Mouse (Mus musculus) forebrain, embryonic 10.5 days (tissue): ENCODE results near the gene Lrrc1. TPM values are rescaled to one million over a fixed set of nuclear protein-coding genes. Genes with fewer than 3 reads are reported as not detected.

Experiments used
- DNase-seq: peaks from one replicate; pipeline ENCODE4 v3.0.0-alpha.2; 2017; ENCODE audit warnings: low spot score; ENCODE audit errors: extremely low spot score
- H3K27ac ChIP-seq: fragments of 300-500 bp; sonication (generic); 2 replicates; pipeline ENCODE4 v1.5.1; 2016; ENCODE audit warnings: mild to moderate bottlenecking
- H3K27me3 ChIP-seq: fragments of 300-500 bp; sonication (generic); 2 replicates; pipeline ENCODE4 v1.6.1; 2016; ENCODE audit warnings: mild to moderate bottlenecking; ENCODE audit not compliant: poor library complexity, severe bottlenecking
- H3K36me3 ChIP-seq: fragments of 300-500 bp; sonication (generic); replicated peaks from 2 replicates; pipeline ENCODE4 v1.6.1; 2016; ENCODE audit warnings: mild to moderate bottlenecking, moderate library complexity
- H3K4me1 ChIP-seq: fragments of 300-500 bp; sonication (generic); 2 replicates; pipeline ENCODE4 v1.6.1; 2016
- H3K4me3 ChIP-seq: fragments of 300-500 bp; sonication (generic); 2 replicates; pipeline ENCODE4 v1.5.1; 2016; ENCODE audit warnings: mild to moderate bottlenecking, moderate library complexity
- H3K9me3 ChIP-seq: fragments of 300-500 bp; sonication (generic); 2 replicates; pipeline ENCODE4 v1.6.1; 2016; ENCODE audit warnings: mild to moderate bottlenecking, moderate library complexity
- WGBS: fragments of 180-500 bp; shearing (Covaris S2); methylation state at CpG from one replicate; pipeline ENCODE4 v1.1.7; 2016; 5-methylcytosine and 5-hydroxymethylcytosine counted together
- polyA plus RNA-seq: library from polyadenylated mRNA; unstranded; fragments of >200 nt; fragmentation: Nextera tagmentation; extraction: Ambion mirVana; gene quantifications from 2 replicates; pipeline ENCODE4 v1.2.1, GENCODE M21; 2016

Gene Lrrc1
- polyA plus RNA-seq, 1 experiment from 2014 or later = 15.9 TPM

DNA sequence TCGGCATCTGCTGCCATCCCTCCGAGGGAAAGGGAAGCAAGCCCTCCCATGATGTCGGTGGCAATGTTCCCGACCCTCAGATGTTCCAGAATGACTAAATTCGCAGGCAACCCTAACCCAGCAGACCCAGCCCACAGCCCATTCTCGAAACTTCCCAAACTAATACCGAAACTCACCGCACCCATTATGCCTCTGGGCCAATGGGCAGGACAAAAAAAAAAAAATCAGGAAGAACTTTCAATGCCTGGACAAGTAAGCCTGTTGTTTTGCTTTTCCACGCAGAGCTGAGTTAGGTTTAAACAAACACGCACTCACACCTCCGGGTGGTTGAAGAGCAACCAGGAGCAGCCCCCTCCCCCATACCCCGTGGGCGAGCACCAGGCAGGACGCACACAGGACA is 118.6 kb downstream of the Lrrc1 start:
- no peak for DNase-seq
- H3K36me3 ChIP-seq = peaks cover 15% of the 10 kb centered on the region
- 70% methylated on average over 14 of the region's 14 CpGs for WGBS
- no peak overlapping the region for H3K4me3 ChIP-seq
- H3K9me3 ChIP-seq = no peaks in the 10 kb centered on the region
- peak overlapping the region; percentile 11 for H3K27ac ChIP-seq
- peaks cover 46% of the 10 kb centered on the region for H3K4me1 ChIP-seq
- no peaks in the 10 kb centered on the region for H3K27me3 ChIP-seq

DNA sequence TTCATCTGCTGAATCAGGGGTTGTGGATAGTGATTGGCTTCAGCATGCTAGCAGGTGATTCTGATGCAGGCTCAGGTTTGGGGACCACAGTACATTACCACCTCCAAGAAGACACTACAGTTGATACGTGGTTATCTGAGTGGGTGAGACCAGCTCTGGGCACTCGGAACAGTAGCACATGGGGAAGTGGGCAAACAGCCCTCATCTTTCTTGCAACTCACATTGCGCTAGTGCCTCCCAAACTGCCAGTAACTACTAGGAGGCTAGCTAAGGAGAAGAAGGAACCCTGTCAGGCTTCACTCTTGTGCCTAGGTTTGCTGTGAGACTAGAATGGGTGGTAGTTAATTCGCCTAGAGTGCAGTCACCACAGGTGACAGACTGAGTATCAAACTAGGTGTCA is 119.1 kb downstream of the Lrrc1 start:
- Histone ChIP-seq H3K4me3 (no peak overlapping the region), H3K27ac (peak overlapping the region; percentile 11; the same call in 1 of the 2 replicates), H3K4me1 (peaks cover 46% of the 10 kb centered on the region), H3K9me3 (no peaks in the 10 kb centered on the region), H3K36me3 (peaks cover 10% of the 10 kb centered on the region), H3K27me3 (no peaks in the 10 kb centered on the region)
- WGBS = 93% methylated on average over 4 of the region's 4 CpGs
- no peak for DNase-seq

DNA sequence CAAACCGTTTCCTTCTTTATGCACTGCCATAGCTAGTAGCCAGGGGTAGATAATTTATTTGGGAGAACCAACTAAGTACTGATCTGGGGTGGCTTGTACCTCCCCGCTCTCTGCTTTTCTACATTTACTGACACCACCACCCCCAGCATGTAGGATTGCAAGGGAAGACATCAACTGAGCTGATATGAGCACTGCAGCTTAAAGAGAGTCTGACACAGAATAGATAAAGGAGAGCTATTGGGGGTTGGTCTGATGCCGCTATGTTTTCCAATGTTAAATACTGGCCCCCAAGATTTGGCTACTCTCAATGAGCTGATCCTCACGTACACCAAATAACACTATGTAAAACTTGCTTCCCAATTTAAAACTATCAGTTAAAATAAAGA is 124.5 kb downstream of the Lrrc1 start:
- Histone ChIP-seq H3K4me1 (no peaks in the 10 kb centered on the region), H3K36me3 (no peaks in the 10 kb centered on the region), H3K27ac (no peak overlapping the region), H3K27me3 (no peaks in the 10 kb centered on the region), H3K9me3 (no peaks in the 10 kb centered on the region), H3K4me3 (no peak overlapping the region)
- 93% methylated on average over 4 of the region's 4 CpGs for WGBS
- DNase-seq = no peak

DNA sequence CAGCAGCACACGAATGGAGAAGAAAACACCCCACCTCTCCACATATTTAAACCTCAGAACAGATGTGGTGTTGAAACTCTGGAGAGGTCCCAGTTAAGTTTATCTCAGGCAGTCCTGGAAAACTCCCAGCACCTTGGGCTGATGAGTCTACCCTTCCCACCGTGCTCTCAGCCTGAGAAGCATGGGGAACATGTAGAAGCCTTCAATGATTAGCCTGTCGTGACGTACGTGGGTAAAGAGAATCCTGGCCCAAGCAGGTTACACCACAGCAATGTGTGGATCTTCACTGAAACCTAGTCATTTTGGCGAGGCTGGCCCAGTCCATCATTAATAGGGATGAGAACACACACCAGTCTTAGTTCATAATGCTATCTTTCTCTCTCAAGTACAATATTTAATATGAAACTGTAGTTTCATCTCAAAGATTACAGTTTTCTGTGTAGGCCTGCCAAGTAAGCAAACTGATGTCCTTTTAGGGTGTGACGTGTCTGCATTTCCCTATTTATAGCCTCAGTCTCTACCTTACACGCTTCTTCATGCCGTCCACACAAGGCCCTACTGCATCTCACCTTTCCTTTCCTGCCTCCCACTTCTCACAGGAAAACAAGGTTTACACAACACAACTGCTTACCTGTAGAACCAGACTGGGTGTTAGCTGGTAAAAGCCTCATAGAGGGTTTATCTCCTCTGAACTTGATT is 125.0 kb downstream of the Lrrc1 start:
- DNase-seq = no peak
- no peak overlapping the region for H3K4me3 ChIP-seq
- no peaks in the 10 kb centered on the region for H3K9me3 ChIP-seq
- H3K27me3 ChIP-seq = no peaks in the 10 kb centered on the region
- H3K27ac ChIP-seq = no peak overlapping the region
- WGBS = 92% methylated on average over 9 of the region's 9 CpGs
- H3K36me3 ChIP-seq = no peaks in the 10 kb centered on the region
- no peaks in the 10 kb centered on the region for H3K4me1 ChIP-seq

DNA sequence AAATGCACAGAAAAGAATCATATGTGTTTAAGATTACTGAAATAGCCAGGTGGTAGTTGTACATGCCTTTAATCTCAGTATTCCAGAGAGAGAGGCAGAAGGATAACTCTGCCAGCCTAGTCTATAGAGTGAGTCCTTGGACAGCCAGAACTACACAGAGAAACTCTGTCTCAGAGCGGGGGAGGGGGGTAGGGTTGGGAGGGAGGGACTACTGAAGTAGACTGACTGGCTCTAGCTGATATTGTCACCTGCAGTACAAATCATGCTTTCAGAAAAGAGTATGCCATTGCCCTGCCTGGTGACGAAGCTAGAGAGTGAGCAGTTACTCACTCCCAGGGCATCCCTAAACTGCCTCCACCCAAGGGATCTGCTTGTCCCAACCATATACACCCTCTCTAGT is 125.9 kb downstream of the Lrrc1 start:
- 92% methylated on average over 2 of the region's 2 CpGs for WGBS
- Histone ChIP-seq H3K4me3 (no peak overlapping the region), H3K36me3 (no peaks in the 10 kb centered on the region), H3K27ac (no peak overlapping the region), H3K4me1 (peaks cover 3% of the 10 kb centered on the region; the same call in 1 of the 2 replicates), H3K27me3 (no peaks in the 10 kb centered on the region), H3K9me3 (no peaks in the 10 kb centered on the region)
- DNase-seq = no peak

DNA sequence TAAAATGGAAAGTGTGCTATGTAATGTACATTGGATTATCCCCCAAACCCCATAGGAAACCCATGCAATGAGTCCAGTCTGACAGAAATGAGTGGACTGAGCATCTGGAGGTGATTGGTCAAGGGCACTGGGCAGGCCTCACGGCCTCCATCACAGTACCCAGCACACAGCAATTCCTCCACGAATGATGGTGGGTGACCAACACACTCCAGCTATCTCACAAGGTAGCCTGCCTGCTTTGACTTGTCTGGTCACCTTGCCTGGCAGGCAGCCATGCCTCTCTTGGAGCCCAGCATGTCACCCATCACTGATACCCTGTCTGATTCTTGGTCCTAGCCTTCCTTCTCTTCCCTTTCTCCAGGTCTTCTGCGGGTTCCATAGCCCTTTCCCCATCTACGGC is 128.2 kb downstream of the Lrrc1 start:
- H3K4me3 ChIP-seq = no peak overlapping the region
- H3K4me1 ChIP-seq = peaks cover 5% of the 10 kb centered on the region; the same call in 1 of the 2 replicates
- no peak for DNase-seq
- H3K27me3 ChIP-seq = no peaks in the 10 kb centered on the region
- H3K36me3 ChIP-seq = no peaks in the 10 kb centered on the region
- H3K9me3 ChIP-seq = no peaks in the 10 kb centered on the region
- 90% methylated on average over 4 of the region's 4 CpGs for WGBS
- H3K27ac ChIP-seq = no peak overlapping the region

DNA sequence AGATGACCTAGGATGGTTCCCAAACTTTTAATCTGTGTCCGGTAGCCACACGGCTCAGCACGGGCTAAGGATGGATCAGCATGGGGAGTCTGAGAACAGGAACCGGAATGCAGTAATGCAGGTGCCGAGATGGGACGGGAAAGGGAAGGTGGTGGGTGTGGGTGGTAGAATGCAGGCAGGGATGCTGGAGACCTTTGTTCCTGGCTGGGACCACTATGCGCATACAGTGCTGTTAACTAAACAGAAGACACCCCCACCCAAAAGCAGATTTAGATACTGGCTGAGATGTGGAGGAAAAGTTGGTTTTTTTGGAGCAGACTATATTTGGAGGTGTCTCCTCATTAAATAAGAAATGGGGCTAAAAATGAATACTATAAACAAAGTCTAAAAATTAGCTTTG is 128.7 kb downstream of the Lrrc1 start:
- no peaks in the 10 kb centered on the region for H3K9me3 ChIP-seq
- H3K4me1 ChIP-seq = peaks cover 5% of the 10 kb centered on the region; the same call in 1 of the 2 replicates
- H3K27me3 ChIP-seq = no peaks in the 10 kb centered on the region
- H3K27ac ChIP-seq = no peak overlapping the region
- WGBS = 94% methylated on average over 7 of the region's 7 CpGs
- DNase-seq = no peak
- no peak overlapping the region for H3K4me3 ChIP-seq
- no peaks in the 10 kb centered on the region for H3K36me3 ChIP-seq

DNA sequence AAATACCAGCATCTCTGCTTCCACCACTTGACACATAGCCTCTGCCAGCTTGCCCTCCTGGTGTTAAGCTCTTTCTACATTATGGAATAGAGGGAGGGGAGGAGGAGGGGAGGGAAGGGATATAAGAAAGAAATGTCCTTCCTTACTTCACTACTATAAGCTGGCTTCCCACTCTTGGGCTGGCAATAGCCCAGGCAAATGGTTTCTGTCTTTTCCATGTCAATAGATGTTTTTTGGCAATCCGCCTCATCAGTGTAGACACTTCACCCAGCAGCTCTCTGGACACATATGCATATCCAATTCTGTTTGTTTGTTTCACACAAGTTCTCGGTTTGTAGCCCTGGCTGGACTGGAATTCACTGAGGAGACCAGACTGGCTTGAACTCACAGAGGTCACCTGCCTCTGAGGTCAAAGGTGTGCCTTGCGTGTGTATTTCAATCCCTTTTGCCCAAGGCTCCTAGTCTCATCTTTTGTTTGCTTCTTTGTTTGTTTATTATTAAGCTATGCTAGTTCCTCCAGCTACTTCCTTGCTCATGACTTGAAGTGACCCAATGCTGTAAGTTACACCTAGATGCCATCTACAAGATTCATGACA is 132.7 kb downstream of the Lrrc1 start:
- DNase-seq = no peak
- WGBS = 83% methylated on average over 3 of the region's 3 CpGs
- Histone ChIP-seq H3K27me3 (no peaks in the 10 kb centered on the region), H3K27ac (no peak overlapping the region), H3K4me1 (peaks cover 20% of the 10 kb centered on the region), H3K36me3 (no peaks in the 10 kb centered on the region), H3K9me3 (no peaks in the 10 kb centered on the region), H3K4me3 (no peak overlapping the region)

DNA sequence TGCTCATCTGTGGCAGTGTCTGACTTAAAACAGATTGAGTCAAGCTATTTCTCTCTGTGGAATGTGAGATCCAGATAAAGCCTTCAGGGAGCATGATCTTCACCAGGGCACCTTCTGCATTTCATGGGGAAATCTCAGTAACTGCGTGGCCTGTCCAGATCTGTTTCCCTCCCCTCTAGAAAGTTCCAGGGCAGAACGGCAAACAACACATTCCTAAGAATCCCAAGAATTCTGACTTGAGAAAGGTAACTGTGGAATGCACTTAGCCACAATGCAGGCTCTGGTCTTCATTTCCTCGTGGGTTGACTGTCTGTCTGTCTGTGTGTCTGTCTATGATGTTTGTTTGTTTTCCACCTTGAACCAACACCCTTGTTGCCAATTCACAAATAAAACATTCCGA is 133.7 kb downstream of the Lrrc1 start:
- Histone ChIP-seq H3K27me3 (no peaks in the 10 kb centered on the region), H3K4me1 (peaks cover 20% of the 10 kb centered on the region), H3K4me3 (no peak overlapping the region), H3K36me3 (no peaks in the 10 kb centered on the region), H3K9me3 (no peaks in the 10 kb centered on the region), H3K27ac (no peak overlapping the region)
- DNase-seq = no peak
- WGBS = 75% methylated on average over 4 of the region's 4 CpGs

DNA sequence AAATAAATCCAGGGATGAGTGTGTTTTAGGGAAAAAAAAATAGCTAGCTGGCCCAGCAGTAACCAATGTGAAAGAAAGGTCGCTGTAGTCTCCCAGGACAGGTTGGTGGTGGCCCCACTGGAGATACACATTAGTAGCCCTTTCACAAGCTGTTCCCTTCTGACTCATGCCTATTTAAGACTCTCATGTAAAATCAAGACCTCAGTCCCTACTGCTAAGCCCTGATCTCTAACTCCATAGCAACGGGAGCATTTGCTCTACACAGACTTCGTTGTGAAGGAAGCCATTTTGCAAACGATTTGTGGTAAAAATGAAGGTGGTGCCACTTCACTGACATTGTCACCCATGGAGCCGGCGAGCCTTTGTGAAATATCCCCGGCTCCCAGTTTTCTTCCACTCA is 134.1 kb downstream of the Lrrc1 start:
- 87% methylated on average over 7 of the region's 7 CpGs for WGBS
- no peaks in the 10 kb centered on the region for H3K27me3 ChIP-seq
- H3K27ac ChIP-seq = no peak overlapping the region
- DNase-seq = no peak
- H3K4me3 ChIP-seq = no peak overlapping the region
- no peaks in the 10 kb centered on the region for H3K36me3 ChIP-seq
- H3K4me1 ChIP-seq = peaks cover 20% of the 10 kb centered on the region
- H3K9me3 ChIP-seq = no peaks in the 10 kb centered on the region

DNA sequence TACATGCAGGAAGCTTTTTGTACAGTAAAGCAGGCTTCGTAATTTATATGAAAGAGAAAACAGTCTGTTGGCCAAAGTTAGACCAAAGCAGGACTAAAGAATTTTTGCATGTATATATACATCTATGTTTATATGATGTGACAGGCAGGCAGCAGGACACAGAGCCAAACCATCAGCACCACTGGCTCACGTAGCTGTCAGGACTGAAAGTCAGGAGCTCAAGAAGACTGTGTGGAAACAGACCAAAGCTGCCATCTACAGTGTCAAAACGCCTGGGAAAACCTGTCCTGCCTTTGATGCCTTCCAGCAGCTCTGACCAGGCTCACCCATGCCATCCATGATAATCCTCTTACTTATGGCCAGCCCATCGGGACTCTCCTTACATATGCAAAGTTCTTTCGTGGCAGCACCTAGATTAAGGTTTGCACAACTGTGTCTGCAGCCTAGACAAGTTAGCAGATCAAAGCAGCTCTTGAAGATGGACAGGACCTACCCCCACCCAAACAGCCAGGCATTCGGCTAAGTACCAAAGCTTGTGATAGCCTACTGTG is 136.5 kb downstream of the Lrrc1 start:
- Histone ChIP-seq H3K4me3 (no peak overlapping the region), H3K4me1 (peaks cover 15% of the 10 kb centered on the region; the same call in 1 of the 2 replicates), H3K36me3 (no peaks in the 10 kb centered on the region), H3K27ac (no peak overlapping the region), H3K27me3 (no peaks in the 10 kb centered on the region), H3K9me3 (no peaks in the 10 kb centered on the region)
- no peak for DNase-seq
- 42% methylated on average over 6 of the region's 6 CpGs for WGBS

DNA sequence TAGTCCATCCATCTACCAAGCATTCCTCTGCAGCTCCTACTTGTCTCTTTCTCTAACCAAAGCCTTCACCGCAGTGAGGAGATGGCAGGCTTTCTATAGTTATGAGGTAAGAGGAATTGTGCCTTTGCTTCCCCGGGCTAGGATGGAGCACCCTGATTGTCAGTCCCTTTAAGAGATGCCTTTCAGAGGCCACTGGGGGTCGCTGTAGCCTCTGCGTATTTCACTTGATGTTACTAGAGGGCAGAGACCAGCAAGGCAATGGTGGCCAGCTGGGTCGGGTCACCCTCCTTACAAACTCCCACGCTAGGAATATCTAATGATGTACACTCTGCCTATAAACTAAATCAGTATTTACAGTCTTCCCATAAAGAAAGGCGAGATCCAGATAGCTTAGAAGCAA is 137.8 kb downstream of the Lrrc1 start:
- H3K4me1 ChIP-seq = peaks cover 15% of the 10 kb centered on the region; the same call in 1 of the 2 replicates
- H3K27me3 ChIP-seq = no peaks in the 10 kb centered on the region
- 60% methylated on average over 7 of the region's 7 CpGs for WGBS
- peak; percentile 42 for DNase-seq
- H3K9me3 ChIP-seq = no peaks in the 10 kb centered on the region
- H3K27ac ChIP-seq = no peak overlapping the region
- H3K36me3 ChIP-seq = no peaks in the 10 kb centered on the region
- no peak overlapping the region for H3K4me3 ChIP-seq

DNA sequence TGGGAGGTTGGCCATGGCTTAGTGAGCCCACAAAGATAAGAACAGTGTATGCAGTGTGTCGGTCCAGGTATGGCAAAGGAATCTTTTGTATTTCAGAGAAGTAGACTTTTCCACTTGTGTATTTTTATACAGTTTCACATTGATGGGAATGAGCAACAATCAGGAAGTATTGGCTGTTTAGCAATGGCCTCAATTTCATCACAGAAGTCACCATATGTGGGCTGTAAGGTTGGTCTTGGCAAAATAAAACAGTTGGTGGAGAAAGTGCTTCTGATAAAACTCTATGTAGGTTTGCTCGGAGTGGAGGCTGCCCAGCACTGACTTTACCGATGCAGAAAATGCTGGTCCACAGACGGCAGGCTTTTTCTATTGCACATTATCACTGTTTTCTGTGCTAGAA is 140.2 kb downstream of the Lrrc1 start:
- Histone ChIP-seq H3K27me3 (no peaks in the 10 kb centered on the region), H3K9me3 (no peaks in the 10 kb centered on the region), H3K27ac (no peak overlapping the region), H3K4me3 (no peak overlapping the region), H3K4me1 (peaks cover 10% of the 10 kb centered on the region; the same call in 1 of the 2 replicates), H3K36me3 (no peaks in the 10 kb centered on the region)
- WGBS = 90% methylated on average over 4 of the region's 4 CpGs
- no peak for DNase-seq
